Mouse (Mus musculus): ENCODE data around the gene Olfr287.

DNA sequence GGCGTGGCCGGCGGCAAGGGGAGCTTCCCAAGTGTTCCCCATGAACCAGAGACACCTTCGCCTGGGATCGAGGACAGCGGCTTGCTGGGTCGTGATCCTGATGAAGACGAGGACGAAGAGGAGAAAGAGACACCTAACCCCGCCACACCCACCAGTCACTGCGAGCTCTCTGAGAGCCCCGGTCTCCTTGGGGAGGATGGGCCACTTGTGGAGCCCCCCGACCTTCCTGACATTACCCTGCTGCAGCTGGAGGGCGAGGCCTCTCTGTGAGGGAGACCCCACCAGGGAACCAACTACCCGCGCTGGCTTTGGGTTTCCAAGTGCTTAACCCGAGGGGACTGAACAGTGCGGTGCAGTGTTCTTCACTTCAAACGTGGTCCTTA lies 52.2 kb downstream of the Olfr287 start:
- TF ChIP-seq CTCF (conservative IDR thresholded peaks at IDR 0.05; ENCODE audit: low read length), result no peak
- no peak for TF ChIP-seq POU5F1 (IDR thresholded peaks at IDR 0.05; ENCODE audit: borderline replicate concordance, low read length)

Data from E14TG2a.4 (cell line).